Mouse (Mus musculus) cerebellum, postnatal 10 days (tissue): ENCODE measurements around the gene Scmh1.
A peak's percentile ranks its signal among the peaks of the same experiment; 100 is the strongest.

Experiments used
- DNase-seq, 2 experiments: peaks; one replicate each; pipeline ENCODE4 v3.0.0; 2021; ENCODE audit warnings: mixed read lengths in 2 of 2

Gene Scmh1

GRCm38 (mm10) chr4:120405806-120406638, 941 bp downstream of the Scmh1 start:
- DNase-seq: peak; percentile 32 to 50

GRCm38 (mm10) chr4:120406639-120407273, 1.7 kb downstream of the Scmh1 start:
- no peak for DNase-seq

- no peak for DNase-seq
These were observed 13.0 kb downstream of the Scmh1 start for GRCm38 (mm10) chr4:120418053-120418452.

GRCm38 (mm10) chr4:120420193-120420592, 15.1 kb downstream of the Scmh1 start:
- peak; percentile 35 to 58 for DNase-seq

- peak; percentile 74 to 78 for DNase-seq
These were observed 15.6 kb downstream of the Scmh1 start for GRCm38 (mm10) chr4:120420685-120421084.

- peak; percentile 69 to 71 for DNase-seq
These were observed 25.5 kb downstream of the Scmh1 start for GRCm38 (mm10) chr4:120430601-120431000.

GRCm38 (mm10) chr4:120432599-120433373, 27.7 kb downstream of the Scmh1 start:
- no peak for DNase-seq

GRCm38 (mm10) chr4:120461741-120462140, 56.7 kb downstream of the Scmh1 start:
- no peak for DNase-seq

GRCm38 (mm10) chr4:120472946-120473345, 67.9 kb downstream of the Scmh1 start:
- no peak for DNase-seq

- no peak for DNase-seq
These were observed 82.6 kb downstream of the Scmh1 start for GRCm38 (mm10) chr4:120487707-120488106.

- no peak for DNase-seq
These were observed 101.9 kb downstream of the Scmh1 start for GRCm38 (mm10) chr4:120506955-120507354.

- DNase-seq: no peak
These were observed 106.1 kb downstream of the Scmh1 start for GRCm38 (mm10) chr4:120511203-120511602.

GRCm38 (mm10) chr4:120514366-120514765, 109.3 kb downstream of the Scmh1 start:
- no peak for DNase-seq

GRCm38 (mm10) chr4:120516491-120516890, 111.4 kb downstream of the Scmh1 start:
- DNase-seq: no peak

GRCm38 (mm10) chr4:120516907-120517306, 111.8 kb downstream of the Scmh1 start:
- no peak for DNase-seq

GRCm38 (mm10) chr4:120517335-120517734, 112.3 kb downstream of the Scmh1 start:
- no peak for DNase-seq

GRCm38 (mm10) chr4:120521761-120522160, 116.7 kb downstream of the Scmh1 start:
- no peak for DNase-seq

- no peak for DNase-seq
These were observed 117.3 kb downstream of the Scmh1 start for GRCm38 (mm10) chr4:120522351-120522750.

- DNase-seq: no peak
These were observed 118.0 kb downstream of the Scmh1 start for GRCm38 (mm10) chr4:120523092-120523491.

- no peak for DNase-seq
These were observed 123.1 kb downstream of the Scmh1 start for GRCm38 (mm10) chr4:120528171-120528570.

- DNase-seq: no peak
These were observed 126.9 kb downstream of the Scmh1 start, which contains the start of gene Slfnl1 for GRCm38 (mm10) chr4:120531986-120532385. Gene Slfnl1 (plus strand): TSS chr4:120532231.

GRCm38 (mm10) chr4:120538664-120539063, 133.6 kb downstream of the Scmh1 start:
- no peak for DNase-seq

- DNase-seq: no peak
These were observed 139.8 kb downstream of the Scmh1 start for GRCm38 (mm10) chr4:120544896-120545295.
